Mouse (Mus musculus): ENCODE data around the gene Esam. TPM values are rescaled to one million over a fixed set of nuclear protein-coding genes. Genes with fewer than 3 reads are reported as not detected.

Gene Esam
- polyA plus RNA-seq, 1 experiment: not detected

DNA sequence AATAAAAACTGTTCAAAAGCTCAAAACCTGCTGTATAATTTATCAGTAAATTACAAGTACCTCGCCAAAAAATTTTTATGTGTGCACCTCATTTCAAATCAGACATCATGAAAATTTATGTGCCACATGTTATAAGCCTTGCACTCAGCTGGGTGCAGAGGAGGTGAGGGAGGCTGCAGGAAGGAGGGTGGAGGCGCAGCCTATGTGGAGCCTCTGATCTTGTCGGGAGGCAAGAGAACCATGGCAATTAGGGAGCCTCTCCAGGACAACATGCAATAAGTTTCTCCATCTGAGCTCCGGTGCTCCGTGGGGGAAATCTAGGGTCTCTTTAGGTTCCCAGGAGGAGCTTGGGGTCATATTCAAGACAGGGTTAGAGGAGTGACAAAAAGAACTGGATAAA, 39.6 kb downstream of the Esam start:
- TF ChIP-seq GATA1 (IDR thresholded peaks at IDR 0.05; ENCODE audit: low read length): no peak

DNA sequence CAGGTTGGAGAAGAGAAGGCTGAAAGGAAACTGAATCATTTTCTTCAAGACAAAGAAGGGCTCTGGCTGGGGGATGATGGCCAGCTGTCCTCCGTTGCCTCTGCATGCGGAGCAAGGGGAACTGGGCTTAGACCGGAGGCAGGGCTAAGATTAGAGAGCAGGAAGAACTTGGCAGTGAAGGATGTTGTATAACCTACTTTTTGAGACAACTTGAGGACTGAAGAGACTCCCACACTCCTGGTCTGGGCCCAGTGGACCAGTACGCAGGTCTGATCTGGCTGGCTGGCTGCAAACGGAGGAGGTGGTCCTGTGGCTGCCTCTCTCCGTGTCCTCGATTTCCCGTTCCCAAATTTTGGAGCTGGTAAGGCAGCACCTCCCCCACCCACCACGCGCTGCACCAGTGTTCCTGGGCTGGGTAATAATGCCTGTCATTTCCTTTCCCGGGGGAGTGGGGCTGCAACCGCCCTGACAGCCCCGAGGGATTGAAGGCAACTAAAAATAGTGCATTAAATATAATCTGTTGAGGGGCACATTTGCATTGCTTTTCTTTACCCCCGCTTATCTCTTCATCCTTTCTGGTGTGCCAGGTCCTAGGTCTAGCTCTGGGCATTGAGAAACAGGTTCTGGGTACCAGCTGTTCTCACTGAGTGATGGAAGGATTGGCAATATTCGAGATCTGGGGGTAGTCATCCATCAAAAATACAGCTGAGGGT, 40.2 kb downstream of the Esam start:
- no peak for TF ChIP-seq GATA1 (IDR thresholded peaks at IDR 0.05; ENCODE audit: low read length)

DNA sequence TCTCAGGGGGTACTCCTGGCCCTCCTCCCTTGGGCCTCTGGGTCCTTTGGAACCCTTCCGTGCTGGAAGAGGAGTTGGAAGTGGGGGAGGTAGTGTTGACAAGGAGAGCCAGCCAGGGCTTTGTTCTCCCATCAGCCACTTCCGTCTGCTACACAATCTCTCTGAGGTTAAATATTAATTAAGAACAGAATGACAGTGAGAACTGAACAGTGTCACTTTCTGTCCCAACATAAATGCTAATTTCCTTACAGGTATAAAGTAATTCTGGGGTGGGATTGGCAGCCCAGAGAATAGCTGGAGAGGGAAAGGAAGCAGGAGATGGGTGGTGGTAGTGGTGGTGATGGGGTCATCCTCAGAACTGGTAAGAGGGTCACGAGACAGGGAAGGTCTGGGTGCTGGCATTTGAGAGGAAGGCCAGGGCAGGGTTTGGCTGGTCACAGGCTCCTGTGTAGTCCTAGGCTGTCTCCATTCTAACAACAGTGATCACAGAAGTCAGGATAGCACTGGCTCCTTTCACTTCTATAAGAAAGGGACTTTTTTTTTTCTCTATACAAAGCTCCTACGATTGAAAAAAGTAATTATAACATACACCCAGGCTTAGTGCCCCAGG, 40.8 kb downstream of the Esam start:
- TF ChIP-seq GATA1 (IDR thresholded peaks at IDR 0.05; ENCODE audit: low read length): no peak

DNA sequence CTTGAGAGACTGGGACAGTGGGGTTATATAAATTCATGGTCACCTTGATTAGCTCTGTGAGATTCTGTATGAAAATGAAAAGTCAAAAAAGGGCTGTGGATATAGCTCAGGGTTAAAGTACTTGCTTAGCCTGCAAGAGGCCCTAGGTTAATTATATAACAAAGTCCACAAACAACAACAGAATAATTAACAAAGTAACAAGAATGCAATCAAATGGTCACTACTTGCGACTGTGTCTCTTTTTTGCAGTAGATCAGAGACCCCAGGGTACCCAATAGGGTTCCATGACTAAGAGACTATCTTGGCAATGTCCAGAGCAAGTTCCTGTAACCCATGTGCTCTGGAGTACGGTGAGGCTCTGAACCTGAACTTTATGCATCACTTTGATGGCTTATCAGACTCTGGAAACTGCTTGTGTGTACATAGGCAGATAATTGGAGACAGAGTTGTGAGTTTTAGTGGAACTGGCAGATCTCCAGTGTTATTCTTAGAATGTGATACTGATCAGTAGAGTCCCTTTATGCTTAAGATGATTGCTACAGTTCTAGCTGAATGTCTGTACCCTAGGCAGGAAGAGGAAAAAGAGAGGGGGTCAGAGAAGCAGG, 41.5 kb downstream of the Esam start:
- peak; percentile 23 for TF ChIP-seq GATA1 (IDR thresholded peaks at IDR 0.05; ENCODE audit: low read length)

DNA sequence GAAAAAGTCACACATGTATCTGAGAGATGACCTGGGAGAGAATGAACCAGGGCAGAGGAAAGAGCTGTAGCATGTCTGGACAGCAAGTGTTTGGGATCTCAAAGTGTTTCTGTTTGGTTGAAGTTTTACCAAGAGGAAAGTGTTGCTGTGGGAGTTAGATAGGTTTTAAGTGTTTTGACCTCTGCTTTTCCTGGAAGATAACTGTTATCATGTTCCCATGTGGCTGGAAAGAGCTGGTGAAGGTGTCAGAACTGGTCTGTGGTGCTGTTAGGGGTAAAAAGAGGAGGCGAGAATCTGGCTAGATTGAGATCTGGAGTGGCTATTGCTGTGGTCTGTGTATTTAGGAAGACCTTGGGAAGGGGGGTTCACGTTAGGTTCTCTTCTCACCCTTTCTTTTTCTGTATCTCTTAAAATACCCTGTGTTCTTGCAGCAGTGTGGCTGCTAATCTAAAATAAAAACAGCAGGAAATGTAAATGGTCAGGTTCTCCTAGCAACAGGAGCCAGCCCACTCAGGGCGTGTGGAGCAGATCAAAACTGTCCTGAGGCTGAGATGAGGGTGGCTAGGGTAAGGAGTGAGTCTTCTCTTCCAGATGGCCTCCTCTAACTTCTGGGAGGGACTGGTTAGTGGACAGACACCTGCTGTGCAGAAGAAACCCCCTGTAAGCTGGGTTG, 44.5 kb downstream of the Esam start:
- TF ChIP-seq GATA1 (IDR thresholded peaks at IDR 0.05; ENCODE audit: low read length): peak; percentile 85

DNA sequence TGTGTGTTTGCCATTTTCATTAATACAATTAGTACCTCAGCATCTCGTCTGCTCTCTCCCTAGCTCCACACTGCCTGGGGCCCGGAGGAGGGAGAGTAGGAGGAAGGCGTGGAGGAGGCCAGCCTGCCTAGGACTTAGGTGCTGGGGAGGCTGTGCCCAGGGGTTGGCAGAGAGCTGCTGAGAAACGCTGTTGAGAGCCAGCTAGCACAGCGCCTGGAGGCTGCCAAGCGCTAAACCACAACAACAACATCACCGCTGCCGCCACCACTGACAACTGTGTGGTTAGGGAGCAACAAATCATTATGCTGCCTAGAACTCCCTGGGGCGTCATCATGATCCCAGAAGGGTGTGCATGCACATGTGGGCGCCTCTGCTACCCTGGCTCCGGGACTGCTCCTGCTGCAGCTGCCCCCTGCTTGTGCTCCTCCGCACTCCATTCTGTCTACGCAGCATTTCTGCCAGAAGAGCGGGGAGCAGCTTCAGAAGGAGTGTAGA, 48.6 kb downstream of the Esam start:
- no peak for TF ChIP-seq GATA1 (IDR thresholded peaks at IDR 0.05; ENCODE audit: low read length)

DNA sequence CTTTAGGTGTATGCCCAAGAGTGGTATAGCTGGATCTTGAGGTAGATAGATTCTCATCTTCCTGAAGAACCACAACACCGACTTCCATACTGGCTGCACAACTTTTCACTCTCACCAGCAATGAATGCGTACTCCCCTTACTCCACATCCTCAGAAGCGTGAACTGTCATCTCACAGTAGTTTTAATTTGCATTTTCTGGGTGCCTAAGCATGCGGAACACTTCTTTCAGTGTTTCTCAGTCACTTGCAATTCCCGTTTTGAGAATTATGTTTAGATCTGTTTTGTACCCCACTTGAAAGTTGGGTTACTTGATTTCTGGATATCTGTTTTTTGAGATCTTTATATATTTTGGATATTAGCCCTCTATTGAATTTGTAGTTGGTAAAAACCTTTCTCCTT, 55.7 kb downstream of the Esam start:
- no peak for TF ChIP-seq GATA1 (IDR thresholded peaks at IDR 0.05; ENCODE audit: low read length)

DNA sequence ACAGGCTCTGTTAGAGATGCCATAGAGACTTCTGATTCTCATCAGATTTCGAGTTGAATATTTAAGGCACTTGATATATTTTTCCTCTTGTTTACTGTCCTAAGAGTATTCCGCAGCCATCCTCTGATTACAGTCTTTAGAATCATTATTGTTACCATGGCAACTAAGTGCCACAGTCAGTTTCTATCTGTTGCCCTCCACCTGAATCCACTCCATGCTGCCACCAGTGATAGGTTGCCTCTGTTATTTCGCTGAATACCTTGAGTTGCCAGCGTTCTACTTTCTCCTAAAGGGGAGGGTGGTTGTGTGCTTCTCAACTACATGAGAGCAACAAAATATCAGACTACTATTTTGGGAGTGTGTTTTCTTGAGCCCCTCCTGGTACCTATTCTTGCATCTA, 58.8 kb downstream of the Esam start:
- no peak for TF ChIP-seq GATA1 (IDR thresholded peaks at IDR 0.05; ENCODE audit: low read length)

Other genes with a start within 250 kb of the Esam start
- gene Ccdc15, start 179.6 kb upstream of the Esam start, polyA plus RNA-seq (2012): 7.9 and 9.1 TPM in 2 replicates
- gene Hepacam, start 160.7 kb upstream of the Esam start, polyA plus RNA-seq (2012): not detected in 2 replicates
- not detected in 2 replicates for gene Robo4, start 126.2 kb upstream of the Esam start, polyA plus RNA-seq (2012)
- gene Robo3, start 94.8 kb upstream of the Esam start, polyA plus RNA-seq (2012): 0.13 and 0.19 TPM in 2 replicates
- gene Msantd2, start 38.8 kb upstream of the Esam start, polyA plus RNA-seq (2012): 18.0 and 23.7 TPM in 2 replicates
- not detected in 2 replicates for gene Vsig2, start 11.2 kb downstream of the Esam start, polyA plus RNA-seq (2012)
- gene Nrgn, start 24.8 kb downstream of the Esam start, polyA plus RNA-seq (2012): 1,668 and 1,941 TPM in 2 replicates
- 0.86 and 0.97 TPM in 2 replicates for gene Siae, start 27.6 kb downstream of the Esam start, polyA plus RNA-seq (2012)
- gene Spa17, start 85.6 kb downstream of the Esam start, polyA plus RNA-seq (2012): 1.4 and 2.0 TPM in 2 replicates
- gene Tbrg1, start 129.2 kb downstream of the Esam start, polyA plus RNA-seq (2012): 69.6 and 77.5 TPM in 2 replicates
- gene Panx3, start 141.2 kb downstream of the Esam start, polyA plus RNA-seq (2012): not detected in 2 replicates
- gene Olfr160, start 188.2 kb downstream of the Esam start, polyA plus RNA-seq (2012): not detected in 2 replicates
- not detected in 2 replicates for gene Olfr874, start 217.0 kb downstream of the Esam start, polyA plus RNA-seq (2012)
- not detected in 2 replicates for gene Olfr875, start 243.8 kb downstream of the Esam start, polyA plus RNA-seq (2012)